Mouse (Mus musculus) heart, adult 2 months (tissue): ENCODE data around the gene Zbtb8b.

Experiments
- CTCF ChIP-seq: fragments of 200-600 bp; IDR thresholded peaks from 2 replicates; pipeline ENCODE4 v1.8.1; 2022; ENCODE audit warnings: antibody characterized with exemption, mild to moderate bottlenecking, moderate library complexity
- EP300 ChIP-seq: fragments of 200-500 bp; IDR thresholded peaks from 2 replicates; pipeline ENCODE4 v1.6.1; 2011; ENCODE audit warnings: low read depth, low read length, control low read depth; ENCODE audit not compliant: insufficient read depth
- POLR2A ChIP-seq: fragments of 200-500 bp; IDR thresholded peaks from 2 replicates; pipeline ENCODE4 v1.6.1; 2011; ENCODE audit warnings: mild to moderate bottlenecking, low read depth, low read length, control low read depth; ENCODE audit not compliant: insufficient read depth

DNA sequence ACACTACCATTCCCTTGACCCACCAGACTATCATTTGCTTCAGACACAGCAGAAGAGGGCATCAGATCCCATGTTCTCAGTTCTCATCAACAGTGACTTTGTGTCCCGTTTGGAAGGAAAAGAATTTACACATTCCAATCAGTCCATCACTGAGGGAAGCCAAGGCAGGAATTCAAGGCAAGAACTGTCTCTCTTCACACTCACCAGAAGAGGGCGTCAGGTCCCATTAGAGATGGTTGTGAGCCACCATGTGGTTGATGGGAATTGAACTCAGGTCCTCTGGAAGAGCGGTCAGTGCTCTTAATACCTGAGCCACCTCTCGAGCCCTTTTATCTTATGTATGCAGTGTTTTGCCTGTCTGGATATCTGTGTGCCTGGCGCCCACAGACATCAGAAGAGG lies 22.3 kb downstream of the Zbtb8b start:
- TF ChIP-seq POLR2A (no peak), CTCF (no peak), EP300 (no peak)
